Mouse (Mus musculus) urinary bladder, adult 18-20 months (tissue): ENCODE measurements around the gene Podxl.
"Not testable (repeated sequence)": the region's sequence is repeated elsewhere in the genome, so short reads cannot be mapped to it uniquely, and the experiment has no call there.

Source experiments
- DNase-seq, 2 experiments: peaks; one replicate each; pipeline ENCODE4 v3.0.0; 2022; ENCODE audit warnings: low spot score in 2 of 2, mixed read lengths in 2 of 2

Gene Podxl

DNA sequence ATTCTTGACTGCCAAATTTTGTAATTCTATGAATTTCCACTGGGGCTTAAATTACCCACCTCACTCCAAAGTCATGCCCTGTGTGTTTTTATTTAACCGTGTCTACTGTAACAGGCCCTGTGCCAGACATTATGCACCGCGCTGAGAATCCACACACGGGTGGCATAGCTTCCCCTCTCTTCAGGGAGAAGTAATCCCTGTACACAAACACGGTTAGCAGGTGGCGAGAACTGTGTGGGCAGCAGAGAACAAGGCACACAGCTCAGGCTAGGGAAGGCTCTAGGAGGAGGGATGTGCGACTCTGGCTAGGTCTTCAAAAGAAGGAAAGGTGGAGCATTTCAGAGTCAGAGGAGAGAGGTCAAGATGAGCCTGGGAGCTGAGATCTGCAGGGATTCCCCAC, 3.4 kb upstream of the Podxl start:
- no peak for DNase-seq

GRCm38 (mm10) chr6:31564901-31565391, 1.2 kb upstream of the Podxl start:
- no peak for DNase-seq

- no peak for DNase-seq
Measured at GRCm38 (mm10) chr6:31564182-31564531, 376 bp upstream of the Podxl start.

DNA sequence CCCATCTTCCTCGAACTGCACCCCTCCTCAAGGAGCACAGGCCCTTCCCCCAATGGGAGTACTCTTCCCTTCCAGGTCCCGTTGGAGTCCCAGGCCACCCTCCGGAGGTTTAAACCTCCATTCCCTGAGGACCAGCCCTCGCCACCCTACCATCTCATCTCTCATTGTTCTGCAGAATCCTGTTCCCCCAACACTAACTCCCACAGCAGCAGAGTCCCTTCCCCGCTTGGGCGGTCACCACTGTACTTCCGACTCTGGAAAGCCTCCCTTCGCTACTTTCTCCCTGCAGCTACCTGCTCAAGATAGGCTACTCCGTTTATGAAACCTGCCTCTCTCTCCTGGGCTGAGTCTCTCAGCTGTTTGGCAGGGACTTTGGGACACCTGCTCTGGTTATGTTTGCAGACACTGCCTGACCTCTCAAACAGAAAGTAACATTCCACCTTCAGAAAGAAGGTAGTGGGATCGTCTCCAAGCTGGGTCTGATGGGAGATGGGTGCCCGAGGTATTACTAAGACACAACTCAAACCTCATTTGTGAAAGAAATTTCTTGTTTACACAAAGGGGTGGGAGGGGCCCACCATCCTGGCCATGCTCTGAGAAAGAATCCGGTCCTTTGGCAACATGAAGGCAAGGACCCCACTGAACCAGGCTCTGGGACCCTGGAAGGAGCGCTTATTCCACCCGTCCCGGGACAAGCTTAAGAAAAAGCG, 1.3 kb downstream of the Podxl start:
- DNase-seq, result peak in 1 of 2 experiments; percentile 11

GRCm38 (mm10) chr6:31561948-31562347, 1.8 kb downstream of the Podxl start:
- not testable (repeated sequence) for DNase-seq

DNA sequence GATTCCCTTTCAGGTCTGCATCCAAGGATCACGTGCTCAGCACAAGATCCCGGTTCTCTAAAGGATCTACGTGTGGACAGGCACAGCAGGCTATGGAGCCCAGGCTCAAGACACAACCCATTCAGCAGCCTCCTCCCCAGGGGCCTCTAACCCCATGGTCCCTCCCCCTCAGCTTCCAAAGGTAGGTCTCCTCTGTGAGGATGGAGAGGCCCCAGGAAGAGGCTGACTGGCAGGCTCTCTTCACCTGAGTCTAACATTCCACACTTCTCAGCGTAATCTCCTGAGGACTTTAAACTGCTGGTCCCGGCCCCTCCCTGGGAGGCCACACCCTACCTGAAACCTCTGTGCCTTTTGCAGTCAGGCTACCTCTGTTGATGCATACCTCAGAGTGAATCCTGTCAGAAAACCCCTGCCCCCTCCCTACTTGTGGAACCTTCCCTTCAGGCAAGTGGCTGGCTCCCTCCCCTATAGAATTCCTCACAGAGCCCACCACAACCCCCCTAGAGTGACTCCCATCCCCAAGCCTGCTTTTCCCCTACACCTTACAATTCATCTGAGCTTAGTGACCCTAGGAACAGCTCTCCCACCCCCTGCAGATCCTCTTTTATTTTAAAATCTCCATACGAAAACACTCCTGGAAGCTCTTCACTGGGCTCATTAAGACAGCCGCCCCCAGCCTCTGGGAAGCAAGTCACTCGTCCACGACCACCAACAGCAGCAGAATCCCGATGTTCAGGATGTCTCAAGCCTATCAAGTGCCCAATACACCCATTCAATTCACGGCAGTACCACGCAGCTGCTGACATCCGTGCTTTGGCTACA, 3.4 kb downstream of the Podxl start:
- no peak for DNase-seq

- DNase-seq, result no peak
Measured at GRCm38 (mm10) chr6:31556460-31557100, 7.2 kb downstream of the Podxl start.

GRCm38 (mm10) chr6:31550876-31551532, 12.8 kb downstream of the Podxl start:
- DNase-seq, result no peak

DNA sequence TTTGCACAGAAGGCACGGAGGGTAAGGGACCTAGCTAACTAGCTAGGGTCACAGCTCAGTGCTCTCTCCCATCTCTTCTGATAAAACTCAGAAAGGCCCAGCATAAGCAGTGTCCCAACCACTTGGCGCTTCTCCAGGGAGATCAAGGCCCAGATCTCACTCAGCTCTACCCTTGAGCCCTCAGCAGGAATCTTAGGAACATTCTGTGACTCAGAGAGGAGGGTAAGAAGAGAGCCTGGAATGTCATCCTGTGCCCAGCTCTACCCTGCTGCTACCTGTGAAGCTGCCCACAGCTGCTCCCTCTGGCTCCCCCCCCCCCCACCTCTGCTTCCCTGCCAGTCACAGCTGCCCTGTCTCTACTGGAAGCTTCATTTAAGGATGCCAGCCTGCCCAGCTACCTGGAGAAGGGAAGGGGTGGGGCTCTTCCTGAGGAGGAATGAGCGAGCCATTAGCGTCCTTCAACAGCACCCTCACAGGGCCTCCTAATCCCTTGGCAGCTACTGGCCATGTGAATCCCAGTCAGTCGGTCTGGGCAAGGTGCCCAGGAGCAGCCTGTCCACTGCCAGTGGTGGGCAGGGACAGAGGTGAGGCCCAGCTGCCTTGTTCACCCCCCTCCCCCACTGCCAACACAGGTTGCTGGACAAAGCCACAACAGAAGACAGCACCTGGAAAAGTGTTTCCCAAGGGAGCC, 14.3 kb downstream of the Podxl start:
- DNase-seq, result no peak

- DNase-seq, result no peak
Measured at GRCm38 (mm10) chr6:31544318-31544717, 19.5 kb downstream of the Podxl start.

DNA sequence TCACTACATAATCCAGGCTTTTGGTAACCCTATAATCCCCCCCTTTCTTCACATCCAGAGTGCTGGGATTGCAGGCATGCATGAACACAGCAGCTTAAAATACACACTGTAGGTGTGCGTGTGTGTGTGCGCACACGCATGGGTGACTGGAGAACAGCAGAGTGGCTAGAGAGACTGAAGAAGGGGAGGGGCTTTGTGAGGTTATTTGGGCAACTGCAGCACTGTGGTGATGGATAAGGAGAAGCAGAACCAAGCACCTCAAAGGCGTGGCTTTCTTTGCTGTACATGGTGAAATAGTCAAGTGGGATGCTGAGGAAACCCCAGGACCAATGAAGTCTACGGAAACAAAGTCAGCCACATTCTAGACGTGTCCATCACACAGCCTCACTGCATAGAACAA, 23.8 kb downstream of the Podxl start:
- DNase-seq, result no peak

DNA sequence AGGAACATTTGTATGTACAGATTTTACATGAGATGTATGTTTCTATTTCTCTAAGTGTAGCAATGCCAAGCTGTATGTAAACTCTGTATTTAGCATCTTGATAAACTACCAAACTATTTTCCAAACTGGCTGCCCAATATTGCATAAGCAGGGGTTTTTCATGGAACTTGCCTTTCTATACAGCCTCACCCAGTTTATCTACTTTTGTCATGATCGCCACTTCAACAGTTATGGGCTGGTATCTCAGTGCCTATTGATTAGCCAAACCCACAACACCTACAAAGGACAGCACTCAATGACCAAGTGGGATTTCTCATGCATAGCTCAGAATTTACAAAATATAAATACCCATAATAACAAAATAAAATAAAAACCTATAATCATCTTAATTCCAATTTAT, 25.7 kb downstream of the Podxl start:
- no peak for DNase-seq

GRCm38 (mm10) chr6:31537193-31537592, 26.6 kb downstream of the Podxl start:
- DNase-seq, result no peak

GRCm38 (mm10) chr6:31534705-31535104, 29.1 kb downstream of the Podxl start:
- no peak for DNase-seq

DNA sequence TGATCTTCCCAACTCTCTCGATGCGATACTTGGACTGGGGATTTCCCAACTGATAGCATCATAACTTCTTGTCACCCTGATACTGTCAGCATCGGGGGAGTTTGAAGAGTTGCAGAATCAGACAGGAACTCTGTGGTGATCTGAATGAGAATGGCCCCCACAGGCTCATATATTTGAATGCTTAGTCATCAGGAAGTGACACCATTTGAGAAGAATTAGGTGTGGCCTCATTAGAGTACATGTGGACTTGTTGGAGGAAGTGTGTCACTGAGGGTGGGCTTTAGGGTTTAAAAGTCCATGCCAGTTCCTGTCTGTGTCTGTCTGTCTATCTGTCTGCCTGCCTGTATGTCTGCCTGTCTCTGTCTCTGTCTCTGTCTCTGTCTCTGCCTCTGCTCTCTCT, 31.9 kb downstream of the Podxl start:
- DNase-seq, result no peak

GRCm38 (mm10) chr6:31528339-31528738, 35.4 kb downstream of the Podxl start:
- DNase-seq, result no peak

DNA sequence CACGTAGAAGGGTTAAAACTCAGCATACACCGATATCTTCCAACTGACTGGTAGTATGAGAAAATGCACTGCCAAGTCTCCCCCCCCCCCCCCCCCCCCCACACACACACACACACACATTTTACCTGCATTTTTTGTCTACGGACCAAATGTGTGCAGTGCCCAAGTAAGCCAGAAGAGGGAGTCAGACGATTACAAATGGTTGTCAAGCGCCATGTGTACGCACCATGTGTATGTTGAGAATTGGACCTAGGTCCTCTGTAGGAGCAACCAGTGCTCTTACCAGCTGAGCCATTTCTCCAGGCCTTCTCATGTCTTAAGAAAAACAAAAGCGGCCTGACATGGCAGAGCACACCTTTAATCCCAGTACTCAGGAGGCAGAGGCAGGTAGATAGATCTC, 35.9 kb downstream of the Podxl start:
- DNase-seq, result peak in 1 of 2 experiments; percentile 24

- no peak for DNase-seq
Measured at GRCm38 (mm10) chr6:31526929-31527328, 36.9 kb downstream of the Podxl start.

DNA sequence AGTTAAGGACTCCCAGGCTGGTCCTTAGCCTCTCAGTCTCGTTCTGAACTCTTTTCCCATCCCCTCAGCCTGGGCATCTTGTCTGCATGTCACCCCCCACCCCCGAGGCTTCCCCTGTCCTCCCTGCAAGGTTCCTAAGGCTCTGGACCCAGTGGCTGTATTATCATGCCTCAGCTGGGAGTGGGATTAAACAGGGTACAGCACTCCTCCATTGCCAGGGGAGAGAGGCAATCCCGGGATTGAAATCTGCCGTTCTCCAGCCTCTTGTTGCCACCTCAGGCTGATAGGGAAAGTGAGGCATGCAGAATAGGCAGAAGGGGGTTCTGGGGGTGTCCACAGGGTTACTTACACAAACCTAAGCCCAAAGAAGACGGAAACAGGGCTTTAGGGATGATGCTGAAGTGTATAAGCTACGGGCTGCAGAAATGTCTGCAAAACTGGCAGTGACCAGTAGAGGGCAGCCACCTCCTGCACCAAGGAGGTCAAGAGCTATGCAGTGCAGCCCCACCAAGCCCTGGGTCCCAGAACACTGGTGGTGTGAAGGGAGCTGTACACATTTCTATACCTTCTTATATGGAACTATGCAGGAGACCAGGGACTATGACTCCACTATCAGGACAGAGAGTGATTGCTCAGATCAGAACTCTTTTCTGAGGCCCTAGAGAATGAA, 38.4 kb downstream of the Podxl start:
- no peak for DNase-seq

DNA sequence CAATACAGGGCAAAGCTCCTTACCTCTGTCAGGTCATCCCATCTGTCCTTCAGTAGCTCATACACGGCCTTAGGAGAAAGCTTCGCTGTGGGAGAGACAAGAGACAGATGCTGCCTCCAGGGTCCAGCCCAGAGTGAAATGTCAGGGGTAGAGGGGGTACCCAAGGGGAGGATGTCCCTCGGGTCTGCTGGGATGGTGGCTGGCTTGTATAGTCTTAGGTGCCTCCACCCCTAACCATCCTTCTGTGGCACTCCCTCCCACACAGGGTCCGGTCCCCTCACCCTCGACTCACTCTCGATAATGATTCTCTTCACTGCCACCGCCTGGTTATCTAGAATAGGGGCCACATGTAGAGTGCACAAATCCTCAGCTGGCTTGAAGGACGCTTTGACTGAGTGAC, 39.1 kb downstream of the Podxl start:
- no peak for DNase-seq

- DNase-seq, result no peak
Measured at GRCm38 (mm10) chr6:31524121-31524520, 39.7 kb downstream of the Podxl start.
